Mouse (Mus musculus) midbrain, embryonic 10.5 days (tissue): ENCODE measurements around the gene Ptprg. TPM values are rescaled to one million over a fixed set of nuclear protein-coding genes. Genes with fewer than 3 reads are reported as not detected.
"Not testable (repeated sequence)": the region's sequence is repeated elsewhere in the genome, so short reads cannot be mapped to it uniquely, and the experiment has no call there.

Source experiments
- DNase-seq: peaks from one replicate; pipeline ENCODE4 v3.0.0-alpha.2; 2017; ENCODE audit warnings: low spot score
- H3K27ac ChIP-seq: fragments of 300-500 bp; sonication (generic); replicated peaks from 2 replicates; pipeline ENCODE4 v1.5.1; 2016; ENCODE audit warnings: mild to moderate bottlenecking
- H3K27me3 ChIP-seq: fragments of 300-500 bp; sonication (generic); 2 replicates; pipeline ENCODE4 v1.6.1; 2016; ENCODE audit warnings: low read depth, mild to moderate bottlenecking; ENCODE audit not compliant: poor library complexity, severe bottlenecking
- H3K36me3 ChIP-seq: fragments of 300-500 bp; sonication (generic); 2 replicates; pipeline ENCODE4 v1.6.1; 2016; ENCODE audit warnings: mild to moderate bottlenecking, moderate library complexity
- H3K4me1 ChIP-seq: fragments of 300-500 bp; sonication (generic); 2 replicates; pipeline ENCODE4 v1.6.1; 2016
- H3K4me3 ChIP-seq: fragments of 300-500 bp; sonication (generic); 2 replicates; pipeline ENCODE4 v1.5.1; 2016; ENCODE audit warnings: mild to moderate bottlenecking, moderate library complexity
- H3K9me3 ChIP-seq: fragments of 300-500 bp; sonication (generic); replicated peaks from 2 replicates; pipeline ENCODE4 v1.6.1; 2016; ENCODE audit warnings: mild to moderate bottlenecking
- WGBS: fragments of 180-500 bp; shearing (Covaris S2); methylation state at CpG from one replicate; pipeline ENCODE4 v1.1.7; 2016; 5-methylcytosine and 5-hydroxymethylcytosine counted together
- polyA plus RNA-seq: library from polyadenylated mRNA; unstranded; fragments of >200 nt; fragmentation: Nextera tagmentation; extraction: Ambion mirVana; gene quantifications from 2 replicates; pipeline ENCODE4 v1.2.1, GENCODE M21; 2016

Gene Ptprg
- polyA plus RNA-seq, 1 experiment from 2014 or later, result 34.8 TPM

- no peaks in the 10 kb centered on the region for H3K36me3 ChIP-seq
- no peaks in the 10 kb centered on the region for H3K4me1 ChIP-seq
- no peak overlapping the region for H3K27ac ChIP-seq
- no peaks in the 10 kb centered on the region for H3K27me3 ChIP-seq
- 91% methylated on average over 3 of the region's 3 CpGs for WGBS
- no peaks in the 10 kb centered on the region for H3K9me3 ChIP-seq
- no peak for DNase-seq
- no peak overlapping the region for H3K4me3 ChIP-seq
Measured at GRCm38 (mm10) chr14:11793847-11794246, 240.5 kb downstream of the Ptprg start.

GRCm38 (mm10) chr14:11802355-11803035, 249.2 kb downstream of the Ptprg start:
- H3K9me3 ChIP-seq, result no peaks in the 10 kb centered on the region
- WGBS, result 90% methylated on average over 4 of the region's 4 CpGs

GRCm38 (mm10) chr14:11806674-11807073, 253.3 kb downstream of the Ptprg start:
- H3K27me3 ChIP-seq, result no peaks in the 10 kb centered on the region
- WGBS, result 74% methylated on average over 5 of the region's 5 CpGs
- no peak for DNase-seq

More at GRCm38 (mm10) chr14:11802355-11803035, 249.2 kb downstream of the Ptprg start:
- H3K4me1 ChIP-seq, result peaks cover 16% of the 10 kb centered on the region
- H3K36me3 ChIP-seq, result no peaks in the 10 kb centered on the region
- H3K27ac ChIP-seq, result no peak overlapping the region
- no peaks in the 10 kb centered on the region for H3K27me3 ChIP-seq
- H3K4me3 ChIP-seq, result no peak overlapping the region
- DNase-seq, result no peak

GRCm38 (mm10) chr14:11807465-11807864, 254.1 kb downstream of the Ptprg start:
- Histone ChIP-seq H3K4me3 (no peak overlapping the region), H3K27me3 (no peaks in the 10 kb centered on the region), H3K36me3 (no peaks in the 10 kb centered on the region), H3K4me1 (peaks cover 18% of the 10 kb centered on the region), H3K9me3 (no peaks in the 10 kb centered on the region), H3K27ac (no peak overlapping the region)
- no peak for DNase-seq
- 80% methylated on average over 4 of the region's 4 CpGs for WGBS

More at GRCm38 (mm10) chr14:11806674-11807073, 253.3 kb downstream of the Ptprg start:
- no peak overlapping the region for H3K4me3 ChIP-seq
- no peaks in the 10 kb centered on the region for H3K36me3 ChIP-seq
- peaks cover 24% of the 10 kb centered on the region for H3K4me1 ChIP-seq
- H3K9me3 ChIP-seq, result no peaks in the 10 kb centered on the region
- H3K27ac ChIP-seq, result no peak overlapping the region

- no peak for DNase-seq
- H3K4me3 ChIP-seq, result no peak overlapping the region
- 87% methylated on average over 7 of the region's 7 CpGs for WGBS
- peaks cover 18% of the 10 kb centered on the region for H3K4me1 ChIP-seq
- H3K36me3 ChIP-seq, result no peaks in the 10 kb centered on the region
- H3K27ac ChIP-seq, result no peak overlapping the region
- no peaks in the 10 kb centered on the region for H3K27me3 ChIP-seq
- no peaks in the 10 kb centered on the region for H3K9me3 ChIP-seq
Measured at GRCm38 (mm10) chr14:11811142-11811761, 257.9 kb downstream of the Ptprg start.

GRCm38 (mm10) chr14:11812291-11812690, 259.0 kb downstream of the Ptprg start:
- no peaks in the 10 kb centered on the region for H3K9me3 ChIP-seq
- no peak for DNase-seq
- peaks cover 17% of the 10 kb centered on the region for H3K4me1 ChIP-seq
- H3K4me3 ChIP-seq, result no peak overlapping the region
- no peak overlapping the region for H3K27ac ChIP-seq
- WGBS, result 89% methylated on average over 7 of the region's 7 CpGs
- no peaks in the 10 kb centered on the region for H3K36me3 ChIP-seq
- no peaks in the 10 kb centered on the region for H3K27me3 ChIP-seq

- H3K9me3 ChIP-seq, H3K27ac ChIP-seq, H3K36me3 ChIP-seq, H3K4me1 ChIP-seq, H3K4me3 ChIP-seq, DNase-seq, H3K27me3 ChIP-seq: not testable (repeated sequence)
- 77% methylated on average over 4 of the region's 4 CpGs for WGBS
Measured at GRCm38 (mm10) chr14:11814811-11815210, 261.5 kb downstream of the Ptprg start.

- DNase-seq, result no peak
- H3K4me3 ChIP-seq, result no peak overlapping the region
- peaks cover 7% of the 10 kb centered on the region; the same call in 1 of the 2 replicates for H3K4me1 ChIP-seq
- no peak overlapping the region for H3K27ac ChIP-seq
- WGBS, result 84% methylated on average over 6 of the region's 6 CpGs
- H3K27me3 ChIP-seq, result no peaks in the 10 kb centered on the region
- H3K36me3 ChIP-seq, result no peaks in the 10 kb centered on the region
- no peaks in the 10 kb centered on the region for H3K9me3 ChIP-seq
Measured at GRCm38 (mm10) chr14:11817236-11817635, 263.9 kb downstream of the Ptprg start.

GRCm38 (mm10) chr14:11818054-11818453, 264.7 kb downstream of the Ptprg start:
- WGBS, result 87% methylated on average over 3 of the region's 3 CpGs
- DNase-seq, result no peak
- no peak overlapping the region for H3K4me3 ChIP-seq
- no peak overlapping the region for H3K27ac ChIP-seq
- H3K9me3 ChIP-seq, result no peaks in the 10 kb centered on the region
- no peaks in the 10 kb centered on the region for H3K36me3 ChIP-seq
- peaks cover 12% of the 10 kb centered on the region for H3K4me1 ChIP-seq
- no peaks in the 10 kb centered on the region for H3K27me3 ChIP-seq

GRCm38 (mm10) chr14:11818721-11819120, 265.4 kb downstream of the Ptprg start:
- WGBS, result 89% methylated on average over 8 of the region's 8 CpGs
- no peak for DNase-seq
- Histone ChIP-seq H3K27ac (no peak overlapping the region), H3K9me3 (no peaks in the 10 kb centered on the region), H3K36me3 (no peaks in the 10 kb centered on the region), H3K4me1 (peaks cover 15% of the 10 kb centered on the region), H3K4me3 (no peak overlapping the region), H3K27me3 (no peaks in the 10 kb centered on the region)

GRCm38 (mm10) chr14:11819326-11819725, 266.0 kb downstream of the Ptprg start:
- no peaks in the 10 kb centered on the region for H3K36me3 ChIP-seq
- DNase-seq, result no peak
- H3K4me1 ChIP-seq, result peaks cover 16% of the 10 kb centered on the region
- 95% methylated on average over 2 of the region's 2 CpGs for WGBS
- H3K9me3 ChIP-seq, result no peaks in the 10 kb centered on the region
- no peaks in the 10 kb centered on the region for H3K27me3 ChIP-seq
- no peak overlapping the region for H3K27ac ChIP-seq
- H3K4me3 ChIP-seq, result no peak overlapping the region

GRCm38 (mm10) chr14:11822830-11823700, 269.7 kb downstream of the Ptprg start:
- Histone ChIP-seq H3K36me3 (no peaks in the 10 kb centered on the region), H3K27me3 (no peaks in the 10 kb centered on the region), H3K9me3 (no peaks in the 10 kb centered on the region), H3K4me3 (no peak overlapping the region), H3K4me1 (peaks cover 17% of the 10 kb centered on the region), H3K27ac (no peak overlapping the region)
- no peak for DNase-seq
- WGBS, result 67% methylated on average over 7 of the region's 7 CpGs

GRCm38 (mm10) chr14:11823701-11824095, 270.4 kb downstream of the Ptprg start:
- no peaks in the 10 kb centered on the region for H3K27me3 ChIP-seq
- peaks cover 14% of the 10 kb centered on the region for H3K4me1 ChIP-seq
- WGBS, result 91% methylated on average over 6 of the region's 6 CpGs
- no peaks in the 10 kb centered on the region for H3K9me3 ChIP-seq
- no peaks in the 10 kb centered on the region for H3K36me3 ChIP-seq
- no peak for DNase-seq
- no peak overlapping the region for H3K27ac ChIP-seq
- no peak overlapping the region for H3K4me3 ChIP-seq
